Mouse (Mus musculus): Measurements from ENCODE around the gene Pemt. TPM values are rescaled to one million over a fixed set of nuclear protein-coding genes. Genes with fewer than 3 reads are reported as not detected.

Gene Pemt
- polyA plus RNA-seq, 1 experiment from 2014 or later = 4.3 TPM

- no peak overlapping the region for H3K4me3 ChIP-seq
- H3K9me3 ChIP-seq = no peaks in the 10 kb centered on the region
- H3K4me1 ChIP-seq = peaks cover 3% of the 10 kb centered on the region; the same call in 1 of the 2 replicates
- no peak overlapping the region for H3K27ac ChIP-seq
- no peaks in the 10 kb centered on the region for H3K27me3 ChIP-seq
- no peak overlapping the region for H3K9ac ChIP-seq
- H3K4me2 ChIP-seq (replicated peaks) = no peak overlapping the region
- ATAC-seq (ENCODE audit: low FRiP score, low read depth) = no peak
- no peaks in the 10 kb centered on the region for H3K36me3 ChIP-seq
- 67% methylated on average over 10 of the region's 10 CpGs for WGBS
Observed at GRCm38 (mm10) chr11:59975241-59975640, 71.0 kb downstream of the Pemt start.

GRCm38 (mm10) chr11:59973389-59973788, 72.9 kb downstream of the Pemt start:
- no peak for ATAC-seq (ENCODE audit: low FRiP score, low read depth)
- WGBS = 74% methylated on average over 5 of the region's 5 CpGs

DNA sequence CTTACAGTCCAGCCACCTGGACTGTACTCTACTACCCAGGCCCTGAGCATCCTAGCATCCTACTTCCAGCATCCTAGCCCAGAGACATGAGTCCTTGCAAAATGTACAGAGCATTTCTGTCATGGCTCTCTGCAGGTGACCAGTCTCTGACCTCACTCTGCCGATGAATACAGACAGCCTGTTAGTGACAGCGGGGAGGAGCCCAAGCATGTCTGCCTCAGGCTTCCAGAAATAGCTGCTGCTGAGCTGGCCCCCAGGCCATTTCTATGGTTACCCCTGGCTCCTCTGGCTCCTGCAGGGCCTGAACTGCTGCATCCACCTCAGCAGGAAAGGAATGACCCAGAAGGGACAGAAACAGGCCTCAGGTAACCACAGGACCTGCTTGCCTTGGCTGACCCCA, 74.6 kb downstream of the Pemt start:
- no peaks in the 10 kb centered on the region for H3K9me3 ChIP-seq
- ATAC-seq (ENCODE audit: low FRiP score, low read depth) = no peak
- no peaks in the 10 kb centered on the region for H3K4me1 ChIP-seq
- no peak overlapping the region for H3K4me2 ChIP-seq (replicated peaks)
- no peak overlapping the region for H3K27ac ChIP-seq
- no peaks in the 10 kb centered on the region for H3K27me3 ChIP-seq
- no peak overlapping the region for H3K9ac ChIP-seq
- no peaks in the 10 kb centered on the region for H3K36me3 ChIP-seq
- WGBS = 56% methylated on average over 2 of the region's 2 CpGs
- H3K4me3 ChIP-seq = no peak overlapping the region

More at GRCm38 (mm10) chr11:59973389-59973788, 72.9 kb downstream of the Pemt start:
- no peaks in the 10 kb centered on the region for H3K27me3 ChIP-seq
- no peaks in the 10 kb centered on the region for H3K4me1 ChIP-seq
- no peak overlapping the region for H3K9ac ChIP-seq
- no peak overlapping the region for H3K27ac ChIP-seq
- H3K4me2 ChIP-seq (replicated peaks) = no peak overlapping the region
- no peaks in the 10 kb centered on the region for H3K9me3 ChIP-seq
- no peak overlapping the region for H3K4me3 ChIP-seq
- no peaks in the 10 kb centered on the region for H3K36me3 ChIP-seq

DNA sequence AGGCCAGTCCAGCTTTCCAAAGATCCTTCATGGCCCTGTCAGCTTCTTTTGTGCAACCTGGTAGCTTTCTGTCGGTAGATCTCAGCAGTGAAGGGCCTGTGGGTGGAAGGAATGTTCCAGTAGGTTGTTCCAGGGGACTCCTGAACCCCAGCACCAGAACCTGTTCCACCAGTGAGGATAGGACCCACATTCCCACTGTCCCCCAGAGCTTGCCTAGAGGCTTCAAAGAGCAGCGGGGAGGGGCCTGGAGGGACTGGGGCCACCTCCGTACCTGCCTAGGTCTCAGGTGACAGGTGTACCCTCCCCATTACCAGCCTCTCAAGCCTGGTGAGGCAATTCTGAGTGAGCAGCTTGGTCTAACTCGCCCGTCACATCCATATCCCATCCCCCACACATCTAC, 75.5 kb downstream of the Pemt start:
- ATAC-seq (ENCODE audit: low FRiP score, low read depth) = no peak
- WGBS = 71% methylated on average over 5 of the region's 5 CpGs
- no peak overlapping the region for H3K27ac ChIP-seq

GRCm38 (mm10) chr11:59967765-59968164, 78.5 kb downstream of the Pemt start:
- H3K9ac ChIP-seq = no peak overlapping the region
- H3K9me3 ChIP-seq = no peaks in the 10 kb centered on the region
- no peaks in the 10 kb centered on the region for H3K36me3 ChIP-seq
- ATAC-seq (ENCODE audit: low FRiP score, low read depth) = no peak
- peaks cover 29% of the 10 kb centered on the region for H3K4me1 ChIP-seq
- H3K4me2 ChIP-seq (replicated peaks) = no peak overlapping the region
- 88% methylated on average over 1 of the region's 1 CpGs for WGBS
- no peak overlapping the region for H3K27ac ChIP-seq
- H3K27me3 ChIP-seq = peaks cover 19% of the 10 kb centered on the region
- H3K4me3 ChIP-seq = no peak overlapping the region

More for the DNA sequence above, 75.5 kb downstream of the Pemt start:
- Histone ChIP-seq H3K9ac (no peak overlapping the region), H3K4me2 (replicated peaks) (no peak overlapping the region), H3K4me3 (no peak overlapping the region), H3K36me3 (no peaks in the 10 kb centered on the region), H3K27me3 (no peaks in the 10 kb centered on the region), H3K4me1 (peaks cover 6% of the 10 kb centered on the region), H3K9me3 (no peaks in the 10 kb centered on the region)

DNA sequence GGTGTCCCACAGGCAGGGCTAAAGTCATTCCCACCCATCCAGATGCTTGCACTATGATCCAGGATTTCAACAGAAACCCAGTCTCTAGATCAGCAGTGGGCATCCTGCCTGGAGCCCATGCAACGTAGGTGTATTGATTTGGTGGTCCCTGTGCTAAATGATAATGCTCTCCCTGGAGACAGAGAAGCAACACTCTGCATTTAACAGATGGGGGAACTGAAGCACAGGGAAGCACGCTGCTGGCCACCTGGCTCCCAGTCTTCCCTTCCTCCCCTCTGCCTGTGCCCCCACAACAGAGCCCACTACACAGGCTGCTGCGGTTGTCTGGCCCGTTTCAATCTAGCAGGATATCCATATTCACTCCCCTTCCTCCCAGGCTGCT, 80.2 kb downstream of the Pemt start:
- H3K36me3 ChIP-seq = peaks cover 15% of the 10 kb centered on the region
- H3K27me3 ChIP-seq = peaks cover 34% of the 10 kb centered on the region
- WGBS = 67% methylated on average over 4 of the region's 4 CpGs
- no peaks in the 10 kb centered on the region for H3K9me3 ChIP-seq
- H3K4me3 ChIP-seq = no peak overlapping the region
- H3K9ac ChIP-seq = no peak overlapping the region
- H3K4me2 ChIP-seq (replicated peaks) = no peak overlapping the region
- H3K27ac ChIP-seq = no peak overlapping the region; the same call in 1 of the 2 replicates
- ATAC-seq (ENCODE audit: low FRiP score, low read depth) = no peak
- peaks cover 34% of the 10 kb centered on the region for H3K4me1 ChIP-seq

DNA sequence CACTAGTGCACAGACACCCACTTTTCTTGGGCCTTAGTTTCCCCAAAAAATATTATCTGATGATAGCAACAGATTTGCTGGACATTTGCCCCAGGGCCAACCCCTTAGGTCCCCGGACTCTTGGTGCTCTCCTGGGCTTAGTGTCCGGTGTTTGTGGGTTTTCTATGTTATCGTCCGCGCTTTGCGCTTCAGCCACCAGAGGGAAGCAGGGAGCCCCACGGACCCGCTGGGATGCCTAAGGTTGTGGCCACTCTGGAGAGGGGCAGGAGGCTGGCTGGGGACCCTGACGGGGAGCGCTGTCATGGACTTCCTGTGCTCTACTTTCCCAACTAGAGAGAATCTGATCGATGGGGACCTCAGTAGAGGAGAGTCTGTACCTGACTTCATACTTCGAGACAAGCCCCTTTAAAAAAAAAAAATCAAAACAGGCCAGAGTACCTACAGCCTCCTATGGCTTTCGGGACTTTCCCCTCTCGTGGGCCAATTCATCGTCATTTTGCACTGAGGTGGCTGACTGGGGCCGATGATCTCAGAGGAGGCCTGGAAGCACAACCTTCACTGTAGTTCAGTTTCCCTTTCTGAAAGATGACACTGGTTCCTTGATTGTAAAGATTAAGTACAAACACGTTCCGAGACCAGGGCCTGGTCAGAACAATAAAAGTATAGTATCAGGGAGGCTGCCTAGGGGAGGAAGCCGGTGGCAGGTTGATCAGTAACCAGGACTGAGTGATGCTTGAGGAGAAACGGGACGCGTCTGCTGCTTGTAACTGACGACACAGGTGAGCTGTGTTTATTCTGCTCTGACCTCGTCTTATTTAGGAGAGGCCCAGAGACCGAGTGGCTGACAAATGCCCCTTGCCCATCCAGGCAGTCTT, 80.8 kb downstream of the Pemt start:
- Histone ChIP-seq H3K4me3 (peak overlapping the region; percentile 54), H3K9ac (peak overlapping the region; percentile 67), H3K4me2 (replicated peaks) (peak overlapping the region; percentile 96), H3K36me3 (peaks cover 21% of the 10 kb centered on the region), H3K27ac (peak overlapping the region; percentile 33; the same call in 1 of the 2 replicates), H3K4me1 (peaks cover 40% of the 10 kb centered on the region), H3K27me3 (peaks cover 34% of the 10 kb centered on the region), H3K9me3 (no peaks in the 10 kb centered on the region)
- ATAC-seq (ENCODE audit: low FRiP score, low read depth) = peak; percentile 64; the same call in 1 of the 2 replicates
- WGBS = 28% methylated on average over 25 of the region's 25 CpGs

- peak within 1 kb of the TSS; percentile 96 for H3K4me2 ChIP-seq (replicated peaks)
- peaks cover 22% of the 10 kb centered on the region for H3K36me3 ChIP-seq
- peak within 1 kb of the TSS; percentile 33; the same call in 1 of the 2 replicates for H3K27ac ChIP-seq
- H3K27me3 ChIP-seq = peaks cover 34% of the 10 kb centered on the region
- ATAC-seq (ENCODE audit: low FRiP score, low read depth) = peak; percentile 82
- under 1% methylated on average over 28 of the region's 28 CpGs for WGBS
- no peaks in the 10 kb centered on the region for H3K9me3 ChIP-seq
- peak within 1 kb of the TSS; percentile 54 for H3K4me3 ChIP-seq
- H3K4me1 ChIP-seq = peaks cover 46% of the 10 kb centered on the region
- H3K9ac ChIP-seq = peak within 1 kb of the TSS; percentile 67
Observed at GRCm38 (mm10) chr11:59964818-59965217, 81.5 kb downstream of the Pemt start, which contains the start of gene Rasd1. TSS of gene Rasd1 (minus strand) at chr11:59964944.

GRCm38 (mm10) chr11:59964163-59964758, 82.0 kb downstream of the Pemt start:
- peak overlapping the region; percentile 54 for H3K4me3 ChIP-seq
- no peak overlapping the region for H3K27ac ChIP-seq
- H3K9me3 ChIP-seq = no peaks in the 10 kb centered on the region
- H3K9ac ChIP-seq = peak overlapping the region; percentile 67
- peaks cover 51% of the 10 kb centered on the region for H3K4me1 ChIP-seq
- H3K4me2 ChIP-seq (replicated peaks) = peak overlapping the region; percentile 96
- H3K27me3 ChIP-seq = peaks cover 34% of the 10 kb centered on the region
- WGBS = 3% methylated on average over 33 of the region's 33 CpGs
- peaks cover 22% of the 10 kb centered on the region for H3K36me3 ChIP-seq
- ATAC-seq (ENCODE audit: low FRiP score, low read depth) = no peak

GRCm38 (mm10) chr11:59963364-59964162, 82.7 kb downstream of the Pemt start:
- Histone ChIP-seq H3K4me3 (peak overlapping the region; percentile 54), H3K27me3 (peaks cover 34% of the 10 kb centered on the region), H3K4me1 (peaks cover 51% of the 10 kb centered on the region), H3K36me3 (peaks cover 22% of the 10 kb centered on the region), H3K27ac (no peak overlapping the region), H3K4me2 (replicated peaks) (peak overlapping the region; percentile 96), H3K9ac (peak overlapping the region; percentile 67), H3K9me3 (no peaks in the 10 kb centered on the region)
- WGBS = 7% methylated on average over 34 of the region's 34 CpGs
- ATAC-seq (ENCODE audit: low FRiP score, low read depth) = no peak

DNA sequence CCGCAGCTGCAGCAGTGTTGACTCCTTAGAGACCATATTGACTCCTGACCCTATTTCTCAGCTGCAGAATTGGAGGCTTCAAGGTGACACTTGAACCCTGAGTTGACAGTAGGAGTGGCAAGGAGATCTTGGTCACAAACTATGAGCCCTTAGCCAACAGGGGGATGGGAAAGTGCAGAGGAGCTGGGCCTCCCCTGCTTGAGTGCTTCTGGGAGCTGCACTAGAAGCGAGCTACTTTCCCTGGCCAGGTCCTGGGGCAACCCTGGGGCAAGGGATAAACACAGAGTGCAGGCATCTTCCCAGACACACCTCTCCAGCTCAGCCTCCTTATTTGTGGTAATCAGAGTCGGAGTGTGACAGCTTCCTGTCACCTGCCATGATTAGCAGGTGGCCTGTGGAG, 83.7 kb downstream of the Pemt start:
- Histone ChIP-seq H3K36me3 (peaks cover 22% of the 10 kb centered on the region), H3K27ac (no peak overlapping the region), H3K4me1 (peaks cover 51% of the 10 kb centered on the region), H3K27me3 (peaks cover 34% of the 10 kb centered on the region), H3K9ac (no peak overlapping the region), H3K4me3 (no peak overlapping the region), H3K9me3 (no peaks in the 10 kb centered on the region), H3K4me2 (replicated peaks) (no peak overlapping the region)
- ATAC-seq (ENCODE audit: low FRiP score, low read depth) = no peak
- WGBS = 72% methylated on average over 3 of the region's 3 CpGs
